Mouse (Mus musculus) heart, postnatal 14 days (tissue): ENCODE results near the gene Mas1. TPM values are rescaled to one million over a fixed set of nuclear protein-coding genes. Genes with fewer than 3 reads are reported as not detected.

ENCODE experiments used
- DNase-seq, 2 experiments: peaks; one replicate each; pipeline ENCODE4 v3.0.0; 2021 to 2022
- intact Hi-C: fragments of 180-260 bp; cut with DNase I; formaldehyde crosslinking; loops from one replicate; pipeline ENCODE4 v1.15.1; 2025
- microRNA-seq, 2 experiments: library from miRNA; unstranded; fragments of <30 nt; microRNA quantifications; one replicate each; pipeline ENCODE4 v1.2.0; 2021 to 2022
- total RNA-seq, 2 experiments: library from RNA; stranded (reverse); gene quantifications; 2 replicates each; pipeline ENCODE4 v1.2.3; 2021

The Mas1 gene
- total RNA-seq, 2 experiments from 2014 or later: 0.48 to 1.1 TPM

GRCm38 (mm10) chr17:12791420-12791819, 76.5 kb downstream of the Mas1 start:
- DNase-seq: peak; percentile 46 to 60
- intact Hi-C loops: loop anchor here (5.0 kb wide), 3 partner anchors 34 to 69 kb away; no protein-coding TSS in a partner anchor

DNA sequence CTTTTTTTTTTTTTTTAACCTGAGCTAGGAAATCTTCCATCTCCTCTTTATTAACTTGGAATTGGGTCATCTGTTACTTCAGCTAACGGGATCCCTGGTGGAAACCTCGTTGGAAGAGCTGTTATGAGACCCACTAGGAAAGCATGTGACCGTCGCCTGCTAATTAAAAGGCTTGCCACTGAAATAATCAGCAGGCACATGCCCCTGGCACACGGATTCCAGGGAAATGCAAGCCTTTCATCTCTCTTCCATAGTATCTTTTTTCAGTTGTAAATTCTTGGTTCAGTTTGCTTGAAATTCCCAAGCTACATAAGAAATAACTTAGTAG, 76.9 kb downstream of the Mas1 start:
- no peak for DNase-seq
- intact Hi-C loops: loop anchor here (5.0 kb wide), 3 partner anchors 34 to 69 kb away; no protein-coding TSS in a partner anchor

Small RNA genes within 50 kb of the gene (microRNA-seq; reads per million reads assigned to microRNA genes)
- gene Gm24085: 0 reads per million in 2 experiments

Other genes with a start within 250 kb of the Mas1 start
- 1 to 10 TPM; 6.5 to 9.0 TPM for gene Slc22a1, start 192.3 kb downstream of the Mas1 start, total RNA-seq
- 100 to 1,000 TPM; 131 to 132 TPM for gene Igf2r, start 98.5 kb downstream of the Mas1 start, total RNA-seq
- 1 to 10 TPM; 3.6 to 4.1 TPM for gene Mrgprh, start 7.9 kb upstream of the Mas1 start, total RNA-seq
- gene Pnldc1, start 42.1 kb upstream of the Mas1 start, total RNA-seq: 1 to 10 TPM; 1.1 to 1.2 TPM
- 100 to 1,000 TPM; 171 to 198 TPM for gene Tcp1, start 47.6 kb upstream of the Mas1 start, total RNA-seq
- gene Mrpl18, start 48.2 kb upstream of the Mas1 start, total RNA-seq: 100 to 1,000 TPM; 145 to 161 TPM
- under 1 TPM; 0.29 to 0.31 TPM for gene Acat3, start 72.5 kb upstream of the Mas1 start, total RNA-seq
- 1 to 10 TPM; 8.2 to 9.6 TPM for gene Acat2, start 92.6 kb upstream of the Mas1 start, total RNA-seq
- gene Wtap, start 126.0 kb upstream of the Mas1 start, total RNA-seq: 10 to 100 TPM; 38.8 to 41.1 TPM
- gene Sod2, start 138.7 kb upstream of the Mas1 start, total RNA-seq: 100 to 1,000 TPM; 905 to 941 TPM
- under 1 TPM; 0.31 to 0.44 TPM for gene Gpr31b, start 184.2 kb upstream of the Mas1 start, total RNA-seq
- not detected for gene Tcp10b, start 193.0 kb upstream of the Mas1 start, total RNA-seq